Mouse (Mus musculus) monocyte, adult 2 months (primary cell): ENCODE measurements around the gene Tmem63a.
"Not testable (repeated sequence)": the region's sequence is repeated elsewhere in the genome, so short reads cannot be mapped to it uniquely, and the experiment has no call there.

Source experiments
- DNase-seq, 2 experiments: peaks; one replicate each; pipeline ENCODE4 v3.0.0; 2022; ENCODE audit warnings: low spot score in 2 of 2, low read depth in 1 of 2

The Tmem63a gene

GRCm38 (mm10) chr1:180942166-180943031 lies at the start of gene Tmem63a:
Gene Tmem63a (plus strand): TSS chr1:180942344.
- DNase-seq, result peak; percentile 21 to 62

- no peak for DNase-seq
Observed at GRCm38 (mm10) chr1:180892808-180893207, 49.3 kb upstream of the Tmem63a start, which contains the start of gene Lefty2. Gene Lefty2 (plus strand): TSS chr1:180893108.

- DNase-seq, result not testable (repeated sequence)
Observed at GRCm38 (mm10) chr1:180894088-180894987, 47.8 kb upstream of the Tmem63a start.

GRCm38 (mm10) chr1:180901107-180901506 lies 41.0 kb upstream of the Tmem63a start:
- DNase-seq, result no peak

GRCm38 (mm10) chr1:180902915-180903314 lies 39.2 kb upstream of the Tmem63a start:
- DNase-seq, result no peak

- no peak for DNase-seq
Observed at GRCm38 (mm10) chr1:180903666-180904038, 38.5 kb upstream of the Tmem63a start.

- DNase-seq, result peak; percentile 48 to 77
Observed at GRCm38 (mm10) chr1:180904039-180904814, 37.9 kb upstream of the Tmem63a start, which contains the start of gene Pycr2. Gene Pycr2 (plus strand): TSS chr1:180904293.

GRCm38 (mm10) chr1:180904815-180905080 lies 37.4 kb upstream of the Tmem63a start:
- DNase-seq, result no peak

- no peak for DNase-seq
Observed at GRCm38 (mm10) chr1:180905307-180905706, 36.8 kb upstream of the Tmem63a start.

- no peak for DNase-seq
Observed at GRCm38 (mm10) chr1:180905876-180906275, 36.3 kb upstream of the Tmem63a start.

GRCm38 (mm10) chr1:180906461-180907147 lies 35.5 kb upstream of the Tmem63a start:
- DNase-seq, result no peak

GRCm38 (mm10) chr1:180911138-180911537 lies 31.0 kb upstream of the Tmem63a start:
- DNase-seq, result no peak

GRCm38 (mm10) chr1:180911653-180912287 lies 30.4 kb upstream of the Tmem63a start:
- no peak for DNase-seq

- DNase-seq, result no peak
Observed at GRCm38 (mm10) chr1:180912792-180913191, 29.4 kb upstream of the Tmem63a start.

- DNase-seq, result no peak
Observed at GRCm38 (mm10) chr1:180913797-180914196, 28.3 kb upstream of the Tmem63a start.

GRCm38 (mm10) chr1:180916425-180916824 lies 25.7 kb upstream of the Tmem63a start:
- DNase-seq, result no peak

- no peak for DNase-seq
Observed at GRCm38 (mm10) chr1:180917053-180917452, 25.1 kb upstream of the Tmem63a start.

GRCm38 (mm10) chr1:180919686-180920085 lies 22.5 kb upstream of the Tmem63a start:
- no peak for DNase-seq

- peak in 1 of 2 experiments; percentile 33 for DNase-seq
Observed at GRCm38 (mm10) chr1:180922273-180923048, 19.7 kb upstream of the Tmem63a start.
